Mouse (Mus musculus) colon, adult 2 months (tissue): ENCODE results near the gene Cav2. TPM values are rescaled to one million over a fixed set of nuclear protein-coding genes. Genes with fewer than 3 reads are reported as not detected.

Experiments
- polyA plus RNA-seq: library from polyadenylated mRNA; depleted of rRNA; stranded (reverse); fragments of >200 nt; gene quantifications from 2 replicates; pipeline ENCODE4 v1.2.3, GENCODE M21; 2012; rRNA removed

Cav2 gene
- 20.4 and 22.0 TPM in 2 replicates for polyA plus RNA-seq

DNA sequence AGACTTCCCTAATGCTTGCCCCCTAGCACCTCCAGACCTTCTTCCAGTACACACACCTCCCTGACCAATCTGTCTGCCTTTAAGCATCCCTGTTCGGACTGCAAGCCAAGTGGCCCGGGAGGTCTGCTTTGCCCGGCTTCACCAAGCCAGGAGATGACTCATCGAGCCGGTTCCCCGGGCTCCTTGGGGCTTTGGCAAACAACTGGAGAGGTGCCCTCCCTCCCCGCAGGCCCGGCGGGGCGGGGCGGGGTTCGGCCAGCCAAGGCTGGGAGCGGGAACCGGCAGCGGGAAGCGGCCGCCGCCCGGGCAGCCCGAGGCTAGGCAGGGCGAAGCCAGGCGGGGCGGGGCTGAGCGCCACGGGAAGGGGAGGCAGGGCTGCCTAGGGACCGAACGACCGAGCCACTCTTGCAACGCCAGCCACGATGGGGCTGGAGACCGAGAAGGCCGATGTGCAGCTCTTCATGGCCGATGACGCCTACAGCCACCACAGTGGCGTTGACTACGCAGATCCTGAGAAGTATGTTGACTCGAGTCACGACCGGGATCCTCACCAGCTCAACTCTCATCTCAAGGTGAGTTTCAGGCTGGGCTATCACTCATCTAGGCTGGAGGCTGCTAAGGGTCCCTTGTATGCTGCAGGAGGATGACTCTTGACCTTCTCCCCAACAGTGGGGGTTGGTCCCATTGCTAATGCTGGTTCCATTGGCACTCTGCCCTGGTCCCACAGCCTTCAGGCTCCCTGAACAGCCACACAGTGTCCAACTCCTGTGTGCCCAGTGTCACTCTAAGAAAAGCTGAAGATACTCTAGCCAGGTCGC is at the start of gene Cav2:
Gene Cav2, plus strand, starts transcription at position 247 of the 818 bp plus-strand sequence.

DNA sequence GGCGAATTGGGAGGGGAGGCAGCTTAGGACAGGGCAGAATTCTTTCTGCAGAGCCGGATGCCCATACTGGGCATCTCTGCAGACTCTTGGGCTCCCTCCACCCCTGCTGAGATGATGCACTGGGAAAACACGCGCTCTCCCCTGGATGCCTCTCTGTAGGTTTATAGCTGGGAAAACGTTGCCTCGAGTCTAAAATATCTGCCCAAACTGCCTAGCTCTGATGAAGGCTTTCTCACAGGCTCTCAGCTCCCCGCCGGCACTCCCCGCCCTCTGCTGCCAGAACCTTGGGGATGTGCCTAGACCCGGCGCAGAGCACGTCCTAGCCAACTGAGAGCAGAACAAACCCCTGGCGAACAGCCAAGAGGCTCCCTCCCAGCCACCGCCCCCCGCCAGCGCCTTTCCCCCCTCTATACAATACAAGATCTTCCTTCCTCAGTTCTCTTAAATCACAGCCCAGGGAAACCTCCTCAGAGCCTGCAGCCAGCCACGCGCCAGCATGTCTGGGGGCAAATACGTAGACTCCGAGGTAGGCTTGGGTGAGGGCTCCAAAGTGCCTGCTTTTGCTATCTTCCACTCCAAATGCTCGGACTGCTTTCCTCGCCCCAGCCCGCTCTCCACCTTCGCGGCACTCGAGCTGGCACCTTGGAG is 25.1 kb downstream of the Cav2 start, which contains the start of gene Cav1:
Gene Cav1, plus strand, starts transcription at position 382 of the 648 bp plus-strand sequence.

Other genes with a start within 250 kb of the Cav2 start
- gene Tes, start 216.0 kb upstream of the Cav2 start, polyA plus RNA-seq = 81.9 and 82.5 TPM in 2 replicates
- gene Cav1, start 25.1 kb downstream of the Cav2 start, polyA plus RNA-seq = 287 and 344 TPM in 2 replicates
- gene Met, start 182.6 kb downstream of the Cav2 start, polyA plus RNA-seq = 9.1 and 10.6 TPM in 2 replicates